Mouse (Mus musculus): ENCODE measurements around the gene Padi4. TPM values are rescaled to one million over a fixed set of nuclear protein-coding genes. Genes with fewer than 3 reads are reported as not detected.
A peak's percentile ranks its signal among the peaks of the same experiment; 100 is the strongest.

Padi4 gene
- polyA plus RNA-seq, 1 experiment from 2014 or later: not detected

- H3K27me3 ChIP-seq: no peaks in the 10 kb centered on the region
- H3K4me1 ChIP-seq: no peaks in the 10 kb centered on the region
- H3K27ac ChIP-seq: no peak overlapping the region
- no peak overlapping the region for H3K4me3 ChIP-seq
- no peak for ATAC-seq (ENCODE audit: insufficient number of reproducible peaks, insufficient read depth, low FRiP score, low TSS enrichment, low read depth)
- 63% methylated on average over 4 of the region's 4 CpGs for WGBS
- no peaks in the 10 kb centered on the region for H3K9me3 ChIP-seq
- no peak overlapping the region for H3K9ac ChIP-seq
- H3K36me3 ChIP-seq: no peaks in the 10 kb centered on the region
- no peak overlapping the region for H3K4me2 ChIP-seq
Measured at GRCm38 (mm10) chr4:140787414-140787813, 13.4 kb upstream of the Padi4 start.

- WGBS: 74% methylated on average over 5 of the region's 5 CpGs
Measured at GRCm38 (mm10) chr4:140785217-140785616, 11.2 kb upstream of the Padi4 start.

DNA sequence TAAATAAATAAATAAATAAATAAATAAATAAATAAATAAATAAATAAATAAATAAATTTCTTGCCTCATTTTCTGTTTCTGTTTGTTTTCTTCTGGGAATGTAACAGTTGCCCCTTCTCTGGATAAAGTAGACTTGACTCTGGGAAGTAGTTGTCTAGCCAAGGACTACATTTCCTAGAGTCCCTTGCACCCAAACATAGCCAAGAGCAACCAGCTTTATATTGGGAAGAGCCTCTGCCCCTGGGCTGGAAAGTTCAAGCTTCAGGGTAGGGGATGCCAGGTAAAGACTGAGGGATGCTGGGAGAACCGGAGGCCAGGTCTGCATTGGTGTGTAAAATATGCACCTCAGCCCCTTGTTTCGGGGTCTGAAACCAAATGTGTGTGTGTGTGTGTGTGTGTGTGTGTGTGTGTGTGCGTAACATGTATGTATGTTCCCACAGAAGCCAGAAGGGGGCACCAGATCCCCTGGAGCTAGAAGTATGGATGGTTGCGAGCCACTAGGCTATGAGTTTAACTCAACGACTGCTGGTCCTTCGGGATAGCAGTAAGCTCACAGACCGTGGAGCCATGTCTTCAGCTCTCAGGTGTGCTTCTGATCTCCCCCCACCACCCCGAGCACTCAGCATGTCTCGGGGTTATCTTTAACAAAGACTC is 10.4 kb upstream of the Padi4 start:
- Histone ChIP-seq H3K4me2 (no peak overlapping the region), H3K27me3 (no peaks in the 10 kb centered on the region), H3K27ac (no peak overlapping the region), H3K4me3 (no peak overlapping the region), H3K9me3 (peaks cover 3% of the 10 kb centered on the region; the same call in 1 of the 2 replicates), H3K36me3 (no peaks in the 10 kb centered on the region), H3K4me1 (peaks cover 3% of the 10 kb centered on the region; the same call in 1 of the 2 replicates), H3K9ac (no peak overlapping the region)
- 95% methylated on average over 9 of the region's 9 CpGs for WGBS
- ATAC-seq (ENCODE audit: insufficient number of reproducible peaks, insufficient read depth, low FRiP score, low TSS enrichment, low read depth): no peak

More at GRCm38 (mm10) chr4:140785217-140785616, 11.2 kb upstream of the Padi4 start:
- no peak for ATAC-seq (ENCODE audit: insufficient number of reproducible peaks, insufficient read depth, low FRiP score, low TSS enrichment, low read depth)
- no peak overlapping the region for H3K9ac ChIP-seq
- no peaks in the 10 kb centered on the region for H3K36me3 ChIP-seq
- peaks cover 3% of the 10 kb centered on the region; the same call in 1 of the 2 replicates for H3K9me3 ChIP-seq
- H3K4me3 ChIP-seq: no peak overlapping the region
- H3K4me1 ChIP-seq: no peaks in the 10 kb centered on the region
- no peaks in the 10 kb centered on the region for H3K27me3 ChIP-seq
- no peak overlapping the region for H3K4me2 ChIP-seq
- H3K27ac ChIP-seq: no peak overlapping the region

DNA sequence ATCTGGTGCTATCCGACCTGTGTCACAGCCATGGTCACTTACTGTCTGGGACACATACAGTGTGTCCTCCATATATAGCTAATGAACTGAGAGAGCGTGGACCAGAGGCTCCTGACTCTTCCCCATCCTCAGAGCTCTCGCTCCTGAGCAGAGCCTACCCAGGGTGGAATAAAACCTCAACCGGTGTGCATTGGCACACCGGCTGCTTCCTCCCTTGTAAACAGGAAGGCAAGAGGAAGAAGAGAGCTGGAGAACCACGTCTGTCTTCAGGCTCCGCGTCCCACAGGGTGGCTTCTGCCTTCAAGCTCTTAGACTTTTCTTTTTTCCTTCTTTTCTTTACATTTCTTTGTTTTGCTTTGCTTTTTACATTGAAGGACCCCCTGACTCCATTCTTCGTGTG is 8.8 kb upstream of the Padi4 start:
- peaks cover 3% of the 10 kb centered on the region; the same call in 1 of the 2 replicates for H3K4me1 ChIP-seq
- WGBS: 86% methylated on average over 9 of the region's 9 CpGs
- no peak for ATAC-seq (ENCODE audit: insufficient number of reproducible peaks, insufficient read depth, low FRiP score, low TSS enrichment, low read depth)
- no peaks in the 10 kb centered on the region for H3K27me3 ChIP-seq
- no peak overlapping the region for H3K27ac ChIP-seq
- H3K4me3 ChIP-seq: no peak overlapping the region
- H3K36me3 ChIP-seq: no peaks in the 10 kb centered on the region
- no peak overlapping the region for H3K9ac ChIP-seq
- H3K9me3 ChIP-seq: peaks cover 3% of the 10 kb centered on the region; the same call in 1 of the 2 replicates
- no peak overlapping the region for H3K4me2 ChIP-seq

- no peak for ATAC-seq (ENCODE audit: insufficient number of reproducible peaks, insufficient read depth, low FRiP score, low TSS enrichment, low read depth)
- WGBS: 84% methylated on average over 14 of the region's 14 CpGs
Measured at GRCm38 (mm10) chr4:140780507-140780906, 6.5 kb upstream of the Padi4 start.

DNA sequence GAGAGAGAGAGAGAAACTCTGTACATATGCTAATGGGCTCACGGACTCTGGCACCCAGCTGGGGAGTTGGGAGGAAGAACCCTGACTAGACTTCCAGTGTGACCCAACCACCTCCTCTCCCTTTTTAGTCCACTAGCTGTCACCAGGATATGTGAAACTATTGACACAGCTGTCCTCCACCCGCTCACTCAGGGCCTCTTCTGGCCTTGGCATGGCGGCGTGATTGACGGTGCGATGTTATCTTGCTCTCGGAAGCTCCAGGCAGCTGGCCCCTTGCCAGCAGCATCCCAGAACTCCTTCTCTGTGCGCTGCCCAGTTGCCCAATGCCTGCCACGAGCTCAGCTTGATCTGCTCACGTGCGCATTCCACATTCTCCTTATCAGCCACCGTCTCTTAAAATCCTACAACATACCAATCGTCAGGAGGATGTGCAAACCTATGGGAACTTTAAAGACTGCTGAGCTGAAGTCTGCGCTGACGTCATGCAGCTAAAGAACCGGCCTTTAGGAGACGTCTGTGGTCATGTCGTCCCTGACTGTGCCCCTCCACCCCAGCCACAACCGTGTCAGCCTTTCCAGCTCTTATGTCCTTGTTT is 5.9 kb upstream of the Padi4 start:
- Histone ChIP-seq H3K36me3 (no peaks in the 10 kb centered on the region), H3K4me3 (no peak overlapping the region), H3K27ac (no peak overlapping the region), H3K27me3 (no peaks in the 10 kb centered on the region), H3K9ac (no peak overlapping the region), H3K9me3 (peaks cover 3% of the 10 kb centered on the region; the same call in 1 of the 2 replicates), H3K4me1 (peaks cover 3% of the 10 kb centered on the region; the same call in 1 of the 2 replicates), H3K4me2 (no peak overlapping the region)
- ATAC-seq (ENCODE audit: insufficient number of reproducible peaks, insufficient read depth, low FRiP score, low TSS enrichment, low read depth): no peak
- whole genome bisulfite sequencing: 62% methylated on average over 19 of the region's 19 CpGs

More at GRCm38 (mm10) chr4:140780507-140780906, 6.5 kb upstream of the Padi4 start:
- peaks cover 3% of the 10 kb centered on the region; the same call in 1 of the 2 replicates for H3K4me1 ChIP-seq
- H3K4me3 ChIP-seq: no peak overlapping the region
- no peak overlapping the region for H3K27ac ChIP-seq
- H3K9ac ChIP-seq: no peak overlapping the region
- H3K9me3 ChIP-seq: peaks cover 3% of the 10 kb centered on the region; the same call in 1 of the 2 replicates
- H3K27me3 ChIP-seq: no peaks in the 10 kb centered on the region
- no peaks in the 10 kb centered on the region for H3K36me3 ChIP-seq
- no peak overlapping the region for H3K4me2 ChIP-seq

- ATAC-seq (ENCODE audit: insufficient number of reproducible peaks, insufficient read depth, low FRiP score, low TSS enrichment, low read depth): no peak
- Histone ChIP-seq H3K4me3 (no peak overlapping the region), H3K27me3 (no peaks in the 10 kb centered on the region), H3K4me2 (no peak overlapping the region), H3K9ac (no peak overlapping the region), H3K27ac (no peak overlapping the region), H3K4me1 (peaks cover 3% of the 10 kb centered on the region; the same call in 1 of the 2 replicates), H3K36me3 (no peaks in the 10 kb centered on the region), H3K9me3 (no peaks in the 10 kb centered on the region)
- WGBS: 75% methylated on average over 13 of the region's 13 CpGs
Measured at GRCm38 (mm10) chr4:140776623-140777022, 2.6 kb upstream of the Padi4 start.

GRCm38 (mm10) chr4:140775876-140776275 is 1.8 kb upstream of the Padi4 start:
- 84% methylated on average over 10 of the region's 10 CpGs for WGBS
- no peak overlapping the region for H3K4me3 ChIP-seq

DNA sequence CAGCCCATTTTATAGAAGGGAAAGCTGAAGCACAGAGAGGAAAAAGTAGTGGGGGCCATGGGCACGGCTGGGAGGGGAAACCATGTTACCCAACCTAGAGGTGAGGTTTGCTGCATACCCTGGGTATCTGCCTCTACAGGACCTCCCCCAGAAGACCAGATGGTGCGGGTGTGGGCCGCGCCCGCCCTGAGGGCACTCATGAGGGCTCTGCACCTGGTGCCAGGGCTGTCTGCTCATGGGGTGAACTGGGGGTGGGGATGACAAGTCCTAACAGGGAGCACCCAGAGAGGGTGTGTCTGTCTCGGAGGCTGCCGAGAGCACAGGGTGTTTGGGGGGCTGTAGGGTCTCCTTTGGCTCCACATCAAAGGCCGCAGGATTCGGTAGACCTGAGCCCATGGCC is 857 bp upstream of the Padi4 start:
- Histone ChIP-seq H3K4me3 (no peak overlapping the region), H3K36me3 (no peaks in the 10 kb centered on the region), H3K9ac (no peak overlapping the region), H3K9me3 (no peaks in the 10 kb centered on the region), H3K4me2 (no peak overlapping the region), H3K4me1 (peaks cover 8% of the 10 kb centered on the region; the same call in 1 of the 2 replicates), H3K27me3 (no peaks in the 10 kb centered on the region), H3K27ac (no peak overlapping the region)
- no peak for ATAC-seq (ENCODE audit: insufficient number of reproducible peaks, insufficient read depth, low FRiP score, low TSS enrichment, low read depth)
- WGBS: 81% methylated on average over 9 of the region's 9 CpGs

More at GRCm38 (mm10) chr4:140775876-140776275, 1.8 kb upstream of the Padi4 start:
- Histone ChIP-seq H3K36me3 (no peaks in the 10 kb centered on the region), H3K9me3 (no peaks in the 10 kb centered on the region), H3K27me3 (no peaks in the 10 kb centered on the region), H3K4me1 (peaks cover 3% of the 10 kb centered on the region; the same call in 1 of the 2 replicates), H3K9ac (no peak overlapping the region), H3K27ac (no peak overlapping the region), H3K4me2 (no peak overlapping the region)
- ATAC-seq (ENCODE audit: insufficient number of reproducible peaks, insufficient read depth, low FRiP score, low TSS enrichment, low read depth): no peak

GRCm38 (mm10) chr4:140771091-140771490 is 2.9 kb downstream of the Padi4 start:
- Histone ChIP-seq H3K4me3 (no peak overlapping the region), H3K4me2 (no peak overlapping the region), H3K4me1 (peaks cover 6% of the 10 kb centered on the region; the same call in 1 of the 2 replicates), H3K27ac (no peak overlapping the region), H3K9me3 (no peaks in the 10 kb centered on the region), H3K9ac (no peak overlapping the region), H3K27me3 (no peaks in the 10 kb centered on the region), H3K36me3 (no peaks in the 10 kb centered on the region)
- ATAC-seq (ENCODE audit: insufficient number of reproducible peaks, insufficient read depth, low FRiP score, low TSS enrichment, low read depth): no peak
- 28% methylated on average over 4 of the region's 4 CpGs for WGBS

DNA sequence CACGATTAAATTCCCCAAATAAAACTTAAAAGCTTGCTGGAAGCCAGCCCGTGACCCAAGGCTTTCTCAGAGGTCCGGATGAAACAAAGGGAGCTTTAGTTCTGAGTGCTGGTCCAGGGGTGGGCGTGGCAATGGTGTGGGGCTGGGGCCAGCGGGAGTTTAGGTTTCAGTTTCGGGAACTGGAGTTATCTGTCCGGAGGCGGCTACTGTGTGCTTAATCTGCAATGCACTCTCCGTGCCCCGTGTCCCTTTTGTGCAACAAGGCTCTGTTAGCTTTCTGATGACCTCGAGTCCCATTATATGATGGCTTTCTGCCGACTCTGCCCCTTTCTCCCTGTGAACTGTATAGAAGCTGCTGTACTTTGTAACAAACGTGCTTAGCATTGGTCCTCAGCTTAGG is 3.6 kb downstream of the Padi4 start:
- Histone ChIP-seq H3K36me3 (no peaks in the 10 kb centered on the region), H3K9ac (peak overlapping the region; percentile 54), H3K4me1 (peaks cover 6% of the 10 kb centered on the region; the same call in 1 of the 2 replicates), H3K27ac (no peak overlapping the region), H3K9me3 (no peaks in the 10 kb centered on the region), H3K4me2 (peak overlapping the region; percentile 49), H3K27me3 (no peaks in the 10 kb centered on the region), H3K4me3 (peak overlapping the region; percentile 27)
- 3% methylated on average over 13 of the region's 13 CpGs for WGBS
- ATAC-seq (ENCODE audit: insufficient number of reproducible peaks, insufficient read depth, low FRiP score, low TSS enrichment, low read depth): no peak

GRCm38 (mm10) chr4:140768973-140769372 is 5.1 kb downstream of the Padi4 start:
- H3K9me3 ChIP-seq: no peaks in the 10 kb centered on the region
- H3K4me1 ChIP-seq: peaks cover 6% of the 10 kb centered on the region; the same call in 1 of the 2 replicates
- H3K9ac ChIP-seq: no peak overlapping the region
- no peak overlapping the region for H3K4me2 ChIP-seq
- no peaks in the 10 kb centered on the region for H3K36me3 ChIP-seq
- no peak overlapping the region for H3K27ac ChIP-seq
- H3K4me3 ChIP-seq: no peak overlapping the region
- no peaks in the 10 kb centered on the region for H3K27me3 ChIP-seq
- WGBS: 84% methylated on average over 5 of the region's 5 CpGs
- no peak for ATAC-seq (ENCODE audit: insufficient number of reproducible peaks, insufficient read depth, low FRiP score, low TSS enrichment, low read depth)
